Mouse (Mus musculus): ENCODE measurements at regions not wholly inside any gene's neighbourhood (a gene's known extent, or its start where the extent isn't known, plus 50 kb on each side); places are given as distances from the start of the nearest gene placed in this dataset.

GRCm38 (mm10) chr3:15200990-15201389 is 131.1 kb downstream of the Gm9733 start:
- DNase-seq (ENCODE audit: low spot score in 2 of 2), result no peak

- no peak for DNase-seq (ENCODE audit: low spot score in 2 of 2)
Observed at GRCm38 (mm10) chr3:15202760-15203159, 129.3 kb downstream of the Gm9733 start.

GRCm38 (mm10) chr3:15205266-15206229 is 126.6 kb downstream of the Gm9733 start:
- DNase-seq (ENCODE audit: low spot score in 2 of 2), result no peak

GRCm38 (mm10) chr3:15212357-15212756 is 119.7 kb downstream of the Gm9733 start:
- no peak for DNase-seq (ENCODE audit: low spot score in 2 of 2)

GRCm38 (mm10) chr3:15217591-15217990 is 114.5 kb downstream of the Gm9733 start:
- no peak for DNase-seq (ENCODE audit: low spot score in 2 of 2)

- no peak for DNase-seq (ENCODE audit: low spot score in 2 of 2)
Observed at GRCm38 (mm10) chr3:15219275-15219674, 112.8 kb downstream of the Gm9733 start.

GRCm38 (mm10) chr3:15223266-15223665 is 108.8 kb downstream of the Gm9733 start:
- no peak for DNase-seq (ENCODE audit: low spot score in 2 of 2)

- DNase-seq (ENCODE audit: low spot score in 2 of 2), result no peak
Observed at GRCm38 (mm10) chr3:15224452-15224851, 107.7 kb downstream of the Gm9733 start.

- DNase-seq (ENCODE audit: low spot score in 2 of 2), result no peak
Observed at GRCm38 (mm10) chr3:15228641-15229040, 103.5 kb downstream of the Gm9733 start.

- DNase-seq (ENCODE audit: low spot score in 2 of 2), result no peak
Observed at GRCm38 (mm10) chr3:15230204-15230603, 101.9 kb downstream of the Gm9733 start.

- DNase-seq (ENCODE audit: low spot score in 2 of 2), result no peak
Observed at GRCm38 (mm10) chr3:15231433-15231832, 100.7 kb downstream of the Gm9733 start.

- DNase-seq (ENCODE audit: low spot score in 2 of 2), result no peak
Observed at GRCm38 (mm10) chr3:15237817-15238432, 94.2 kb downstream of the Gm9733 start.

GRCm38 (mm10) chr3:15242388-15242787 is 89.7 kb downstream of the Gm9733 start:
- DNase-seq (ENCODE audit: low spot score in 2 of 2), result no peak

GRCm38 (mm10) chr3:15243584-15243983 is 88.5 kb downstream of the Gm9733 start:
- DNase-seq (ENCODE audit: low spot score in 2 of 2), result no peak

GRCm38 (mm10) chr3:15244999-15245398 is 87.1 kb downstream of the Gm9733 start:
- DNase-seq (ENCODE audit: low spot score in 2 of 2), result peak in 1 of 2 experiments; percentile 29
